Mouse (Mus musculus): ENCODE measurements around the gene Arrdc5. TPM values are rescaled to one million over a fixed set of nuclear protein-coding genes. Genes with fewer than 3 reads are reported as not detected.

The Arrdc5 gene
- polyA plus RNA-seq, 1 experiment = 0.12 TPM

GRCm38 (mm10) chr17:56326153-56327147, 26.4 kb upstream of the Arrdc5 start:
- Histone ChIP-seq H3K4me1 (ENCODE audit: control insufficient read depth, insufficient read depth, insufficient read length) (peaks cover 11% of the 10 kb centered on the region; the same call in 1 of the 2 replicates), H3K4me3 (ENCODE audit: extremely low read depth, insufficient read depth, insufficient read length) (peak overlapping the region; percentile 74), H3K27me3 (ENCODE audit: control insufficient read depth, insufficient read depth, low read length) (no peaks in the 10 kb centered on the region), H3K36me3 (ENCODE audit: control insufficient read depth, insufficient read depth, low read length) (no peaks in the 10 kb centered on the region; the same call in 1 of the 2 replicates), H3K27ac (ENCODE audit: insufficient read depth, low read length) (peak overlapping the region; percentile 78)
- TF ChIP-seq POLR2A (IDR thresholded peaks at IDR 0.05; ENCODE audit: low read depth, low read length) = no peak
- TF ChIP-seq CTCF (IDR thresholded peaks at IDR 0.05; ENCODE audit: extremely low read depth, insufficient read depth, insufficient read length, insufficient replicate concordance) = no peak
- WGBS = 4% methylated on average over 66 of the region's 67 CpGs
- peak in 1 of 2 experiments; percentile 19 for DNase-seq (ENCODE audit: low read depth in 1 of 2, low spot score in 2 of 2)

GRCm38 (mm10) chr17:56325450-56326152, 25.5 kb upstream of the Arrdc5 start, which contains the start of gene Kdm4b:
Gene Kdm4b, plus strand, starts transcription at chr17:56326062.
- peak within 1 kb of the TSS; percentile 74 for H3K4me3 ChIP-seq (ENCODE audit: extremely low read depth, insufficient read depth, insufficient read length)

GRCm38 (mm10) chr17:56324419-56324818, 24.3 kb upstream of the Arrdc5 start:
- no peaks in the 10 kb centered on the region for H3K27me3 ChIP-seq (ENCODE audit: control insufficient read depth, insufficient read depth, low read length)
- WGBS = 87% methylated on average over 3 of the region's 3 CpGs
- H3K27ac ChIP-seq (ENCODE audit: insufficient read depth, low read length) = no peak overlapping the region
- H3K36me3 ChIP-seq (ENCODE audit: control insufficient read depth, insufficient read depth, low read length) = no peaks in the 10 kb centered on the region; the same call in 1 of the 2 replicates
- DNase-seq (ENCODE audit: low read depth in 1 of 2, low spot score in 2 of 2) = no peak
- no peak overlapping the region for H3K4me3 ChIP-seq (ENCODE audit: extremely low read depth, insufficient read depth, insufficient read length)
- TF ChIP-seq POLR2A (IDR thresholded peaks at IDR 0.05; ENCODE audit: low read depth, low read length) = no peak
- no peak for TF ChIP-seq CTCF (IDR thresholded peaks at IDR 0.05; ENCODE audit: extremely low read depth, insufficient read depth, insufficient read length, insufficient replicate concordance)
- H3K4me1 ChIP-seq (ENCODE audit: control insufficient read depth, insufficient read depth, insufficient read length) = peaks cover 11% of the 10 kb centered on the region; the same call in 1 of the 2 replicates

More at GRCm38 (mm10) chr17:56325450-56326152, 25.5 kb upstream of the Arrdc5 start, which contains the start of gene Kdm4b:
- DNase-seq (ENCODE audit: low read depth in 1 of 2, low spot score in 2 of 2) = peak; percentile 98 to 99
- TF ChIP-seq CTCF (IDR thresholded peaks at IDR 0.05; ENCODE audit: extremely low read depth, insufficient read depth, insufficient read length, insufficient replicate concordance) (no peak), POLR2A (IDR thresholded peaks at IDR 0.05; ENCODE audit: low read depth, low read length) (peak; percentile 68)
- H3K36me3 ChIP-seq (ENCODE audit: control insufficient read depth, insufficient read depth, low read length) = no peaks in the 10 kb centered on the region; the same call in 1 of the 2 replicates
- H3K27ac ChIP-seq (ENCODE audit: insufficient read depth, low read length) = peak within 1 kb of the TSS; percentile 78
- peaks cover 11% of the 10 kb centered on the region; the same call in 1 of the 2 replicates for H3K4me1 ChIP-seq (ENCODE audit: control insufficient read depth, insufficient read depth, insufficient read length)
- H3K27me3 ChIP-seq (ENCODE audit: control insufficient read depth, insufficient read depth, low read length) = no peaks in the 10 kb centered on the region
- under 1% methylated on average over 56 of the region's 57 CpGs for WGBS

GRCm38 (mm10) chr17:56309191-56309945, 9.3 kb upstream of the Arrdc5 start:
- WGBS = 54% methylated on average over 15 of the region's 15 CpGs
- H3K27ac ChIP-seq (ENCODE audit: insufficient read depth, low read length) = no peak overlapping the region
- no peak for DNase-seq (ENCODE audit: low read depth in 1 of 2, low spot score in 2 of 2)
- H3K4me3 ChIP-seq (ENCODE audit: extremely low read depth, insufficient read depth, insufficient read length) = no peak overlapping the region
- no peaks in the 10 kb centered on the region for H3K36me3 ChIP-seq (ENCODE audit: control insufficient read depth, insufficient read depth, low read length)
- H3K27me3 ChIP-seq (ENCODE audit: control insufficient read depth, insufficient read depth, low read length) = no peaks in the 10 kb centered on the region
- H3K4me1 ChIP-seq (ENCODE audit: control insufficient read depth, insufficient read depth, insufficient read length) = peaks cover 7% of the 10 kb centered on the region; the same call in 1 of the 2 replicates
- TF ChIP-seq CTCF (IDR thresholded peaks at IDR 0.05; ENCODE audit: extremely low read depth, insufficient read depth, insufficient read length, insufficient replicate concordance) (no peak), POLR2A (IDR thresholded peaks at IDR 0.05; ENCODE audit: low read depth, low read length) (no peak)

GRCm38 (mm10) chr17:56308088-56308487, 8.0 kb upstream of the Arrdc5 start:
- H3K27ac ChIP-seq (ENCODE audit: insufficient read depth, low read length) = no peak overlapping the region
- no peaks in the 10 kb centered on the region for H3K27me3 ChIP-seq (ENCODE audit: control insufficient read depth, insufficient read depth, low read length)
- H3K36me3 ChIP-seq (ENCODE audit: control insufficient read depth, insufficient read depth, low read length) = no peaks in the 10 kb centered on the region
- H3K4me1 ChIP-seq (ENCODE audit: control insufficient read depth, insufficient read depth, insufficient read length) = peaks cover 9% of the 10 kb centered on the region; the same call in 1 of the 2 replicates
- no peak overlapping the region for H3K4me3 ChIP-seq (ENCODE audit: extremely low read depth, insufficient read depth, insufficient read length)
- WGBS = 61% methylated on average over 6 of the region's 6 CpGs
- TF ChIP-seq POLR2A (IDR thresholded peaks at IDR 0.05; ENCODE audit: low read depth, low read length) (no peak), CTCF (IDR thresholded peaks at IDR 0.05; ENCODE audit: extremely low read depth, insufficient read depth, insufficient read length, insufficient replicate concordance) (no peak)
- DNase-seq (ENCODE audit: low read depth in 1 of 2, low spot score in 2 of 2) = no peak

GRCm38 (mm10) chr17:56305826-56306225, 5.7 kb upstream of the Arrdc5 start:
- H3K36me3 ChIP-seq (ENCODE audit: control insufficient read depth, insufficient read depth, low read length) = no peaks in the 10 kb centered on the region
- H3K27ac ChIP-seq (ENCODE audit: insufficient read depth, low read length) = no peak overlapping the region
- H3K27me3 ChIP-seq (ENCODE audit: control insufficient read depth, insufficient read depth, low read length) = no peaks in the 10 kb centered on the region
- H3K4me3 ChIP-seq (ENCODE audit: extremely low read depth, insufficient read depth, insufficient read length) = no peak overlapping the region
- DNase-seq (ENCODE audit: low read depth in 1 of 2, low spot score in 2 of 2) = no peak
- peaks cover 9% of the 10 kb centered on the region; the same call in 1 of the 2 replicates for H3K4me1 ChIP-seq (ENCODE audit: control insufficient read depth, insufficient read depth, insufficient read length)
- 76% methylated on average over 8 of the region's 8 CpGs for WGBS
- TF ChIP-seq POLR2A (IDR thresholded peaks at IDR 0.05; ENCODE audit: low read depth, low read length) (no peak), CTCF (IDR thresholded peaks at IDR 0.05; ENCODE audit: extremely low read depth, insufficient read depth, insufficient read length, insufficient replicate concordance) (no peak)

Measured in spleen, adult 2 months (tissue).